Mouse (Mus musculus): Measurements from ENCODE around the gene Cort. TPM values are rescaled to one million over a fixed set of nuclear protein-coding genes. Genes with fewer than 3 reads are reported as not detected.

Cort gene
- polyA plus RNA-seq, 1 experiment from 2014 or later = 1.2 TPM

GRCm38 (mm10) chr4:149147528-149147927 is 21.0 kb upstream of the Cort start:
- Histone ChIP-seq H3K27ac (no peak overlapping the region), H3K9ac (no peak overlapping the region), H3K4me2 (no peak overlapping the region), H3K4me1 (peaks cover 8% of the 10 kb centered on the region; the same call in 1 of the 2 replicates), H3K36me3 (peaks cover 35% of the 10 kb centered on the region), H3K9me3 (no peaks in the 10 kb centered on the region), H3K27me3 (no peaks in the 10 kb centered on the region), H3K4me3 (no peak overlapping the region)
- 80% methylated on average over 7 of the region's 7 CpGs for WGBS
- no peak for ATAC-seq (ENCODE audit: insufficient number of reproducible peaks, insufficient read depth, low FRiP score, low TSS enrichment, low read depth)

- H3K9me3 ChIP-seq = no peaks in the 10 kb centered on the region
- H3K4me2 ChIP-seq = no peak overlapping the region
- WGBS = 67% methylated on average over 4 of the region's 4 CpGs
- no peak overlapping the region for H3K9ac ChIP-seq
- no peak overlapping the region for H3K27ac ChIP-seq
- H3K4me1 ChIP-seq = peaks cover 8% of the 10 kb centered on the region; the same call in 1 of the 2 replicates
- H3K27me3 ChIP-seq = no peaks in the 10 kb centered on the region
- no peak for ATAC-seq (ENCODE audit: insufficient number of reproducible peaks, insufficient read depth, low FRiP score, low TSS enrichment, low read depth)
- no peak overlapping the region for H3K4me3 ChIP-seq
- peaks cover 13% of the 10 kb centered on the region for H3K36me3 ChIP-seq
These were observed 18.6 kb upstream of the Cort start for GRCm38 (mm10) chr4:149145151-149145550.

- no peak overlapping the region for H3K27ac ChIP-seq
- peak; percentile 56; the same call in 1 of the 2 replicates for ATAC-seq (ENCODE audit: insufficient number of reproducible peaks, insufficient read depth, low FRiP score, low TSS enrichment, low read depth)
- WGBS = 7% methylated on average over 3 of the region's 3 CpGs
- H3K9me3 ChIP-seq = no peaks in the 10 kb centered on the region
- peaks cover 6% of the 10 kb centered on the region; the same call in 1 of the 2 replicates for H3K36me3 ChIP-seq
- H3K9ac ChIP-seq = 0 out of 2 replicates have a peak overlapping the region, but pooled peaks have one; percentile 11
- no peak overlapping the region for H3K4me2 ChIP-seq
- peaks cover 8% of the 10 kb centered on the region; the same call in 1 of the 2 replicates for H3K4me1 ChIP-seq
- H3K27me3 ChIP-seq = no peaks in the 10 kb centered on the region
- H3K4me3 ChIP-seq = no peak overlapping the region
These were observed 17.9 kb upstream of the Cort start for GRCm38 (mm10) chr4:149144459-149144858.

DNA sequence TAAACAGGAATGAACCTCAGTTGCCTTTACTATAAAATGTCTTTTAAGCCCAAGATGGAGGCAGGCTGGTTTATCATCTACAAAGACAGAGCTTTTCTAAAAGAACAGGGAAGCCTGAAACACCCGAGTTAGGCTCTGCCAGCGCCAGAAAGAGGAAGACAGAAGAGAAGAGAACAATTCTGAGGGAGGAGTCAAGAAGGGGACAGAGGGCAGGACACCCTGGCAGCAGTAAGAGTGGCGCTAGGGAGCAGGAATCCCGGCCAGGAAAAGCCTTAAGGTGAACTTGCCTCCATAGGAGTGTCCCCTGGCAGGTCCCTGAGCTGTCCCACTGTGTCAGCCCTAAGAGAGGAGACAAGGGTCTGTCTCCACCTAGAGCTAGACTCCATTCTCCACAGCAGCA is 17.0 kb upstream of the Cort start:
- Histone ChIP-seq H3K9ac (no peak overlapping the region), H3K27ac (no peak overlapping the region), H3K4me2 (no peak overlapping the region), H3K27me3 (no peaks in the 10 kb centered on the region), H3K4me1 (peaks cover 8% of the 10 kb centered on the region; the same call in 1 of the 2 replicates), H3K4me3 (no peak overlapping the region), H3K36me3 (no peaks in the 10 kb centered on the region), H3K9me3 (no peaks in the 10 kb centered on the region)
- ATAC-seq (ENCODE audit: insufficient number of reproducible peaks, insufficient read depth, low FRiP score, low TSS enrichment, low read depth) = no peak
- 39% methylated on average over 4 of the region's 4 CpGs for WGBS

DNA sequence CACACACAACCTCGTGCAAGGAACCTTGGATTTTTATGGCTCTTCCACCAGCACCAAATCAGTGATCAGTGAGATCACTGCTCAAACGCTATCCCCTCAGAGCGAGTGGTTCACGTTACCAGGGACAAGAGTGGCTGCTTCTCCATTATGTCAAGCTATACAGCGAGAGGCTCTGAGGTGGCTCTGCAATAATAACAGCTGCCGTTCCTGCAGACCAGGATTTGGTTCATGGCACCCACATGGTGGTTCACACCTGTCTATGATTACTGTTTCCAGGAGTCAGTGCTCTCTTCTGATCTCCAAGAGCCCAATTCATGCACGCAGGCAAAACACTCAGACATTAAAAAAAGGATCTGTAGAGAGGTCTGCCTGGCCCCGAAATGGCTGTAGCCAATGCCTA is 12.0 kb upstream of the Cort start:
- H3K27me3 ChIP-seq = no peaks in the 10 kb centered on the region
- no peak overlapping the region for H3K9ac ChIP-seq
- no peak overlapping the region for H3K27ac ChIP-seq
- no peaks in the 10 kb centered on the region for H3K9me3 ChIP-seq
- no peak overlapping the region for H3K4me2 ChIP-seq
- WGBS = 53% methylated on average over 8 of the region's 8 CpGs
- H3K4me3 ChIP-seq = no peak overlapping the region
- H3K4me1 ChIP-seq = peaks cover 8% of the 10 kb centered on the region
- H3K36me3 ChIP-seq = no peaks in the 10 kb centered on the region
- no peak for ATAC-seq (ENCODE audit: insufficient number of reproducible peaks, insufficient read depth, low FRiP score, low TSS enrichment, low read depth)

DNA sequence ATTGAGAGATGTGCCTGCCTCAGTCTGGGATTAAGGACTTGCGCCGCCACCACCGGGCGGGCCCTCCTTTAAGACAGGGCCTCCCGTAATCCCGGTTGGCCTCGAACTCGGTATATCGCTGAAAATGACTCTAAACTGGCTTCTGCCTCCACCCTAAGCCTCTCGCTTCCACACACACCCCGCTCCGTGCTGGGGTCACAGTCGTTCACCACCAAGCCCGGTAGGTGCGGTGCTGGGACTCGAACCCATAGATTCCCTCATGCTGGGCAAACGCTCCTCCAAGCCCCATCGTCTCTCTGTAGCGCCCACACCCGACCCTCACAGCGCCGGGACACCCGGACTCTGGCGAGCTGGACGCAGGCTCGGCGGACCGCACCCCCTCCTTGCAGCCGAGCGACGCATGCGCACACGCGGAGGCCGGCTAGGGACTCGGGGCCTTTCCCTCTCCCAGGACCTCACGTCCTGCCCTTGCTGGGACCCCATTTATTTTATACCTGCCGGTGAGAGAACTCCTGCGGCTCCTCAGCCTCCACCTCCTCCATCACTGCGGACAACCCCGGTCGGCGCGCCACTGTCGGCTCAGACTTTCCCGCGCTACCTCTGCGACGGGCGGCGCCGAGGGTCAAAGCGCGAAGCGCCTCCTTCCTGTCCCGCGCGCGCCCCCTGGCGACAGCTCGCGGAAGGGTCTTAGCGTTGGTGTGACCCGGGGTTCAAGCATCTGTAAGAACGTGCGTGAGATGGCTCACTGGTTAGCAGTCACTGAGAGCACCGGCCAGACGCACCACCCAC is 10.6 kb upstream of the Cort start, which contains the start of gene Cenps:
Cenps (minus strand) TSS at position 648 of the 789 bp plus-strand sequence.
- H3K9me3 ChIP-seq = no peaks in the 10 kb centered on the region
- peak; percentile 86 for ATAC-seq (ENCODE audit: insufficient number of reproducible peaks, insufficient read depth, low FRiP score, low TSS enrichment, low read depth)
- WGBS = 1% methylated on average over 68 of the region's 68 CpGs

GRCm38 (mm10) chr4:149136116-149136850 is 9.7 kb upstream of the Cort start:
- ATAC-seq (ENCODE audit: insufficient number of reproducible peaks, insufficient read depth, low FRiP score, low TSS enrichment, low read depth) = no peak
- Histone ChIP-seq H3K4me1 (peaks cover 8% of the 10 kb centered on the region), H3K9ac (peak overlapping the region; percentile 70), H3K27me3 (no peaks in the 10 kb centered on the region), H3K27ac (peak overlapping the region; percentile 91), H3K4me3 (peak overlapping the region; percentile 56), H3K36me3 (peaks cover 12% of the 10 kb centered on the region), H3K9me3 (no peaks in the 10 kb centered on the region), H3K4me2 (peak overlapping the region; percentile 66)
- 41% methylated on average over 18 of the region's 18 CpGs for WGBS

More for the DNA sequence above, 10.6 kb upstream of the Cort start, which contains the start of gene Cenps:
- H3K36me3 ChIP-seq = peaks cover 3% of the 10 kb centered on the region; the same call in 1 of the 2 replicates
- H3K4me3 ChIP-seq = peak within 1 kb of the TSS; percentile 56
- H3K27ac ChIP-seq = peak within 1 kb of the TSS; percentile 91
- peak within 1 kb of the TSS; percentile 70 for H3K9ac ChIP-seq
- H3K27me3 ChIP-seq = no peaks in the 10 kb centered on the region
- peaks cover 8% of the 10 kb centered on the region for H3K4me1 ChIP-seq
- peak within 1 kb of the TSS; percentile 66 for H3K4me2 ChIP-seq

DNA sequence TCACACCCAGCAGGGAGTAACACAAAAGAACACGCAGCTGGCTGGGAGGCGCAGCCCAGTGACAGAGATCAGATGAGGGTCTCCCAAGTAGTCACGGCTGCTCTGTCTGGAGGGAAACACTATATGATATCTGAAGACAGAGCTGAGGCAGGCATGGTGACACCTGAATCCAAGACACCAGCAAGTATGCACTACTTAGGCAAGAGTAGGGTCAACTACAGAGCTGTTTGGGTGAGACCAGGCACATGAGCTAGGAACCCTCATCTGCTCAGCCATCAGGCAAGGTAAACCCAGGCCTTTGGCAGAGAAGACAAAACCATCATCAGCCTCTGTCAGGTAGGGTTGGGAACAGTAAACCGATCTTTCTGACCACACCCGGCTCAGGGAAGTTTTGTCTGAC is 6.8 kb upstream of the Cort start:
- no peak overlapping the region for H3K4me2 ChIP-seq
- 81% methylated on average over 5 of the region's 5 CpGs for WGBS
- no peaks in the 10 kb centered on the region for H3K9me3 ChIP-seq
- H3K4me3 ChIP-seq = no peak overlapping the region
- peaks cover 33% of the 10 kb centered on the region for H3K36me3 ChIP-seq
- no peak for ATAC-seq (ENCODE audit: insufficient number of reproducible peaks, insufficient read depth, low FRiP score, low TSS enrichment, low read depth)
- no peaks in the 10 kb centered on the region for H3K27me3 ChIP-seq
- H3K9ac ChIP-seq = no peak overlapping the region
- no peak overlapping the region for H3K27ac ChIP-seq
- peaks cover 8% of the 10 kb centered on the region for H3K4me1 ChIP-seq

- H3K9ac ChIP-seq = peak overlapping the region; percentile 11; the same call in 1 of the 2 replicates
- H3K9me3 ChIP-seq = no peaks in the 10 kb centered on the region
- H3K27me3 ChIP-seq = no peaks in the 10 kb centered on the region
- H3K4me1 ChIP-seq = peaks cover 8% of the 10 kb centered on the region
- WGBS = 86% methylated on average over 21 of the region's 21 CpGs
- no peak overlapping the region for H3K4me3 ChIP-seq
- peaks cover 47% of the 10 kb centered on the region for H3K36me3 ChIP-seq
- no peak for ATAC-seq (ENCODE audit: insufficient number of reproducible peaks, insufficient read depth, low FRiP score, low TSS enrichment, low read depth)
- H3K27ac ChIP-seq = no peak overlapping the region
- H3K4me2 ChIP-seq = no peak overlapping the region
These were observed 5.4 kb upstream of the Cort start for GRCm38 (mm10) chr4:149131789-149132565.

GRCm38 (mm10) chr4:149131021-149131752 is 4.6 kb upstream of the Cort start:
- no peaks in the 10 kb centered on the region for H3K27me3 ChIP-seq
- H3K9ac ChIP-seq = no peak overlapping the region
- H3K36me3 ChIP-seq = peaks cover 50% of the 10 kb centered on the region
- WGBS = 72% methylated on average over 23 of the region's 23 CpGs
- no peak for ATAC-seq (ENCODE audit: insufficient number of reproducible peaks, insufficient read depth, low FRiP score, low TSS enrichment, low read depth)
- H3K4me3 ChIP-seq = no peak overlapping the region
- H3K4me1 ChIP-seq = peaks cover 4% of the 10 kb centered on the region; the same call in 1 of the 2 replicates
- H3K4me2 ChIP-seq = no peak overlapping the region
- H3K9me3 ChIP-seq = no peaks in the 10 kb centered on the region
- H3K27ac ChIP-seq = no peak overlapping the region

Measured in embryonic facial prominence, embryonic 13.5 days (tissue).